Mouse (Mus musculus): Measurements from ENCODE around the gene Sec31b. TPM values are rescaled to one million over a fixed set of nuclear protein-coding genes. Genes with fewer than 3 reads are reported as not detected.
A peak's percentile ranks its signal among the peaks of the same experiment; 100 is the strongest.

The Sec31b gene
- polyA plus RNA-seq, 1 experiment from 2014 or later, result 1.0 TPM

DNA sequence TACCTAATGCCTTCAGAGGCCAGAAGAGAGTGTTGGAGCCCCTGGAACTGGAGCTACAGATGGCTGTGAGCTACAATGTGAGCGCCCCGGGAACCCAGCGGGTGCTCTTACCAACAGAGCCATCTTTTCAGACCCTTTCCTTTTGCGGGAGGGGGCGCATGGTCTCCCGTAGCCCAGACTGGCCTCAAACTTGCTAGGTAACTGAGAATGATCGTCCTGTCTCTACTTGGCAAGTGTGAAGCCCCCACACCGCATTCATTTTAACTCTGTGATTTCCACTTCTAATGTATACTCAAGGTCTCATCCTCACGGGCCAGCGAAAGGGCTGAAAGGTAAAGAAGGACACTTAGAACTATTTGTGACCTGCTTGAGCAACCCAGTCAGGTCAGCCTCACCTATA, 1.3 kb downstream of the Sec31b start:
- no peak overlapping the region for H3K4me2 ChIP-seq (ENCODE audit: low read length)
- no peak overlapping the region for H3K9ac ChIP-seq (ENCODE audit: low read depth, low read length)
- no peaks in the 10 kb centered on the region for H3K27me3 ChIP-seq (ENCODE audit: insufficient read depth, low read length)
- ATAC-seq (replicated peaks; ENCODE audit: low FRiP score, low read depth) (no peak), DNase-seq (ENCODE audit: low spot score) (no peak)
- no peak overlapping the region for H3K27ac ChIP-seq
- TF ChIP-seq CTCF (IDR thresholded peaks at IDR 0.05; ENCODE audit: low read depth), result no peak
- 0 out of 2 replicates have a peak, but pooled peaks cover 4% of the 10 kb centered on the region for H3K4me1 ChIP-seq (replicated peaks; ENCODE audit: insufficient read depth, low read length)
- no peak overlapping the region for H3K4me3 ChIP-seq (replicated peaks; ENCODE audit: low read depth, low read length)
- H3K9me3 ChIP-seq (replicated peaks; ENCODE audit: low read length), result no peaks in the 10 kb centered on the region; the same call in 1 of the 2 replicates
- H3K36me3 ChIP-seq (ENCODE audit: insufficient read depth, low read length), result peaks cover 6% of the 10 kb centered on the region; the same call in 1 of the 2 replicates
- WGBS, result 71% methylated on average over 10 of the region's 10 CpGs

DNA sequence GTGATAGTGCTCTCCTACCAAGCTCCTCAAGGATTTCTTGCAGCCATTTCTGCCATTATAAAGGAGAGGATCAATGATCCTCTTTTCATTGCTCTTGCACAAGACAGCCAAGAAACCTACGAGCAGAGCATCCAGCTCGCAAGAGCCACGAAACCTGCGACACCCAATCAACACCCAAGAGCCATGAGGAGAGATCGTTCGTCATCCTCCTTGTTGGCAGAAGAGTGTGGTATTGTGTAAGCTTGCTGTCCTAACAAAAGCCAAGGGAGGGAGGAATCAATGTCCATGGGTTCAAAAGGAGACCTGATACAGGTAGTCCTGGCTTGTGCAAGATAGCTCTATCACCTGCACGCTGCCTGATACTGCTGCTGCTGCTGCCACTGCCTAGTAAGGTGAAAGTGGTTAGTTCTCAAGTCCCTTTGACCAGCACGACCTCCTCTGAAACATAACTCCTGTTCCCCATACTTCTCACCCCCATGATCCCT, 2.9 kb downstream of the Sec31b start:
- TF ChIP-seq CTCF (IDR thresholded peaks at IDR 0.05; ENCODE audit: low read depth), result no peak
- no peak overlapping the region for H3K4me2 ChIP-seq (ENCODE audit: low read length)
- no peak overlapping the region for H3K27ac ChIP-seq
- no peaks in the 10 kb centered on the region; the same call in 1 of the 2 replicates for H3K9me3 ChIP-seq (replicated peaks; ENCODE audit: low read length)
- no peaks in the 10 kb centered on the region for H3K36me3 ChIP-seq (ENCODE audit: insufficient read depth, low read length)
- 87% methylated on average over 8 of the region's 8 CpGs for WGBS
- no peak overlapping the region for H3K4me3 ChIP-seq (replicated peaks; ENCODE audit: low read depth, low read length)
- no peaks in the 10 kb centered on the region for H3K27me3 ChIP-seq (ENCODE audit: insufficient read depth, low read length)
- H3K9ac ChIP-seq (ENCODE audit: low read depth, low read length), result no peak overlapping the region
- DNase-seq (ENCODE audit: low spot score), result no peak
- no peak for ATAC-seq (replicated peaks; ENCODE audit: low FRiP score, low read depth)
- H3K4me1 ChIP-seq (replicated peaks; ENCODE audit: insufficient read depth, low read length), result 0 out of 2 replicates have a peak, but pooled peaks cover 4% of the 10 kb centered on the region

DNA sequence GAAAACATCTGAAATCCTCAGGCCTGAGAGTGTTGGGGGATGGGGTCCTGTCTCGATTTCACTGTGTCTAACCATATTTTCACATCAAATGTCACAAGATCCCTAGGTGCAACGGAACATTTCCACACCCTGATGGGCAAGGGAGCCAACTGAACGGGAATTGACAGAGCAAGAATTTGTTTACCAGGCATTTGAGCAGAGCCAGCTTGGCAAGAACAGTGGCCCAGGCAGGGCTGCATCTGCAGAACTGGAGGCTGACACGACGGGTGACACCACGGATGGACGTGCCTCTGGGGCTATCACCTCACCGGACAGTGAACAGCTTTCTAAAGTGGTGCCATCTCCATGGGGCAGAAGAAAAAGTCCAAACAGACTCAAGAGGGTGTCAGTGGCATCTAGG, 8.2 kb downstream of the Sec31b start:
- H3K27me3 ChIP-seq (ENCODE audit: insufficient read depth, low read length), result no peaks in the 10 kb centered on the region
- no peak for TF ChIP-seq CTCF (IDR thresholded peaks at IDR 0.05; ENCODE audit: low read depth)
- H3K9ac ChIP-seq (ENCODE audit: low read depth, low read length), result no peak overlapping the region
- no peaks in the 10 kb centered on the region for H3K36me3 ChIP-seq (ENCODE audit: insufficient read depth, low read length)
- ATAC-seq (replicated peaks; ENCODE audit: low FRiP score, low read depth) (no peak), DNase-seq (ENCODE audit: low spot score) (no peak)
- no peaks in the 10 kb centered on the region; the same call in 1 of the 2 replicates for H3K9me3 ChIP-seq (replicated peaks; ENCODE audit: low read length)
- no peak overlapping the region for H3K4me3 ChIP-seq (replicated peaks; ENCODE audit: low read depth, low read length)
- H3K4me1 ChIP-seq (replicated peaks; ENCODE audit: insufficient read depth, low read length), result no peaks in the 10 kb centered on the region
- no peak overlapping the region for H3K27ac ChIP-seq
- WGBS, result 71% methylated on average over 8 of the region's 8 CpGs
- H3K4me2 ChIP-seq (ENCODE audit: low read length), result no peak overlapping the region

DNA sequence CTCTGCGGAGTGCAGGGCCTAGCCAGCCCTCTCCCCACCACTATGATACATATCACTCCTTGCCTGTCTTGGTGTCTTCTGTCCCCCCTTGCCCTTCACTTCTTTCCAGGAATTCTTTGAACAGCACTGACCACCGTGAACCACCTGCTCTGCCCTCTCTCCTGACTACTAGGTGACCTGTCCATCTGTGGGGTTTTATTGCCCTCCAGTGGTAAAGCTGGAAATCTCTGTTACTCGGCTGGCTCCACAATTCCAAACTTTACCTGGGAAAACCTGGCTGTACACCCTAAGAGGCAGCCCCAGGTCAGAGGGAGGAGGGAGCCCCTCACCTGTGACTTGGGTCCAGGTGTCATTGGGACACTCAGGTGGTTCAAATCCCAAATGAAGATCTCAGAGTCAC, 10.3 kb downstream of the Sec31b start:
- 34% methylated on average over 3 of the region's 3 CpGs for WGBS
- no peak overlapping the region for H3K27ac ChIP-seq
- peak; percentile 77 for DNase-seq (ENCODE audit: low spot score)

DNA sequence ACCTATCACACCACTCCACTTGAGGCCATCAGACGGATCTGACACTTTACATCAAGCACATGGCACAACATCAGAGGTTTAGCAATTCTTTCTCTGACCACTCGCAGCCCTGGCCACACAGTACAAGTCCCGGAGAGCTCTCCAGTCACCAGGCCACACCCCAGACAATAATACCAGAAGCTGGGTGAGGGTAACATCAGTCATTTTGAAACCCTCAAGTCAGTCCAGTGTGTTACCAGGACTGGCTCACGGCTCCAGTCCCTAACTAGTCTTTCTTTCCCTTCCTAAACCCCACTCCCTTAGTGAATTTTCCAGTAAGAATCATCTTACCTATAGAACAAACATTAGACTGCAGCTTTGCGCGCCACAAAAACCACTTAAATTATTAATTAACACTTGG, 15.6 kb downstream of the Sec31b start:
- DNase-seq (ENCODE audit: low spot score) (no peak), ATAC-seq (replicated peaks; ENCODE audit: low FRiP score, low read depth) (no peak)
- Histone ChIP-seq H3K27ac (no peak overlapping the region), H3K9me3 (replicated peaks; ENCODE audit: low read length) (no peaks in the 10 kb centered on the region), H3K4me1 (replicated peaks; ENCODE audit: insufficient read depth, low read length) (no peaks in the 10 kb centered on the region), H3K36me3 (ENCODE audit: insufficient read depth, low read length) (no peaks in the 10 kb centered on the region), H3K9ac (ENCODE audit: low read depth, low read length) (no peak overlapping the region), H3K27me3 (ENCODE audit: insufficient read depth, low read length) (no peaks in the 10 kb centered on the region), H3K4me3 (replicated peaks; ENCODE audit: low read depth, low read length) (no peak overlapping the region), H3K4me2 (ENCODE audit: low read length) (no peak overlapping the region)
- TF ChIP-seq CTCF (IDR thresholded peaks at IDR 0.05; ENCODE audit: low read depth), result no peak
- 84% methylated on average over 6 of the region's 6 CpGs for WGBS

More for the DNA sequence above, 10.3 kb downstream of the Sec31b start:
- Histone ChIP-seq H3K36me3 (ENCODE audit: insufficient read depth, low read length) (no peaks in the 10 kb centered on the region), H3K9ac (ENCODE audit: low read depth, low read length) (no peak overlapping the region), H3K27me3 (ENCODE audit: insufficient read depth, low read length) (no peaks in the 10 kb centered on the region), H3K9me3 (replicated peaks; ENCODE audit: low read length) (no peaks in the 10 kb centered on the region), H3K4me2 (ENCODE audit: low read length) (no peak overlapping the region), H3K4me1 (replicated peaks; ENCODE audit: insufficient read depth, low read length) (no peaks in the 10 kb centered on the region), H3K4me3 (replicated peaks; ENCODE audit: low read depth, low read length) (no peak overlapping the region)
- peak; percentile 82 for TF ChIP-seq CTCF (IDR thresholded peaks at IDR 0.05; ENCODE audit: low read depth)
- peak; percentile 40 for ATAC-seq (replicated peaks; ENCODE audit: low FRiP score, low read depth)

DNA sequence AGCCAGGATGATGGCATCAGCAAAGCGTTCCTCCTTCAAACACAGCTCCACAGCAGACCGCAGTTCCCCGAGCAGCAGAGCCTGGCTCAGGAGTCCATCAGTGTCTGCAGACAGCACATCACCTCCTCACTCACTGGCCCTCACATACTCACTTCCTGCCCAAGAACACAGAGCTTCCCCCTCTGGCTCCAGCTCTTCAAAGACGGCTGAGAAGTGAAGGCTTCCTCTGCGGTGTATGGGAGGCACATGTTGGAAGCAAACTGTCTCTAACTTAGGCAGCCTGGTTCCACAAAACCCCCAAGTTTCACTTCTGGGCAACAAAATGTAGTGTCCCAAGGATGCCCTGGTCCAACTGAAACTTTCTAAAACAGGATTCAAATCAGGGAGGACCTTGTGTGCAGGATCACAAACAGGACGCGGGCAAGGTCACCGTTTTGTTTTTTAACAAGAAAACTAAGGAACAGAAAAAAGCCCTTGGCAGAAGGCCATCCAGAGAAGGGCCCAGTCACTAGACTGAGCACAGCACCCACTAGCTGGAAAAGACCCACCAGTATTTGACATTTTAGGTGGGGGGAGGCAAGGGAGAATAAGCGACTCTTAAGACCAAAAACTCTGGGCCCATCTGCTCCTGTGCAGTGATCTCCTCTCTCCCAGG, 20.0 kb downstream of the Sec31b start:
- no peak overlapping the region for H3K4me2 ChIP-seq (ENCODE audit: low read length)
- no peak overlapping the region for H3K9ac ChIP-seq (ENCODE audit: low read depth, low read length)
- no peaks in the 10 kb centered on the region for H3K36me3 ChIP-seq (ENCODE audit: insufficient read depth, low read length)
- no peak for TF ChIP-seq CTCF (IDR thresholded peaks at IDR 0.05; ENCODE audit: low read depth)
- no peak overlapping the region for H3K4me3 ChIP-seq (replicated peaks; ENCODE audit: low read depth, low read length)
- 67% methylated on average over 9 of the region's 9 CpGs for WGBS
- no peaks in the 10 kb centered on the region for H3K9me3 ChIP-seq (replicated peaks; ENCODE audit: low read length)
- DNase-seq (ENCODE audit: low spot score), result no peak
- no peak overlapping the region for H3K27ac ChIP-seq
- no peaks in the 10 kb centered on the region for H3K27me3 ChIP-seq (ENCODE audit: insufficient read depth, low read length)
- ATAC-seq (replicated peaks; ENCODE audit: low FRiP score, low read depth), result no peak
- H3K4me1 ChIP-seq (replicated peaks; ENCODE audit: insufficient read depth, low read length), result no peaks in the 10 kb centered on the region
